Mouse (Mus musculus): Measurements from ENCODE around the gene Npepps. TPM values are rescaled to one million over a fixed set of nuclear protein-coding genes. Genes with fewer than 3 reads are reported as not detected.
A peak's percentile ranks its signal among the peaks of the same experiment; 100 is the strongest.

The Npepps gene
- polyA plus RNA-seq, 1 experiment: 23.1 TPM

DNA sequence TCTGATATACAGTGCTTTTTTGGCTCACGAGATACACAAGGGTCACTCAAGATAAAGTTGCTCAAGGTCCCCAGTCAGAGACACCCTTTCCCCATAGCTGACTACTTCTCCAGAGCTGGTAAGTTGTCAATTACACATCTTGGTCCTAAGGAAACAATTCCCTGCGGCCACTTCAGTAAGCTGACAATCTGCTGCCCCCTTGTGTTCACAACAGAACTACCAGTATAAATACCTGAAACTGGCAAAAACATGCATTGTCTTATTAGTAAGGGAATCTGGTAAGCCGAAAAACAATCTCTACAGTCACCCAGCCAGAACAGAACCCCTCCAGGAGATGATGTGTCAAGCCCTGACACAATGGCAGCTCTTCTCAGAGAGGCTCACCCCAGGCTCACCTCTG lies 103.6 kb downstream of the Npepps start:
- Histone ChIP-seq H3K4me3 (ENCODE audit: insufficient read depth, low read depth, low read length) (no peak overlapping the region), H3K4me1 (ENCODE audit: control insufficient read depth, insufficient read depth, low read length) (no peaks in the 10 kb centered on the region; the same call in 1 of the 2 replicates), H3K36me3 (ENCODE audit: control insufficient read depth, insufficient read depth, low read length) (peaks cover 8% of the 10 kb centered on the region), H3K27ac (ENCODE audit: insufficient read depth, low read depth, low read length) (no peak overlapping the region), H3K27me3 (replicated peaks; ENCODE audit: control insufficient read depth, insufficient read depth, low read length) (no peaks in the 10 kb centered on the region)
- WGBS: 34% methylated on average over 3 of the region's 3 CpGs
- DNase-seq: peak; percentile 63
- no peak for TF ChIP-seq POLR2A (IDR thresholded peaks at IDR 0.05; ENCODE audit: low read depth, low read length)
- peak; percentile 31; the same call in 1 of the 2 replicates for TF ChIP-seq CTCF (conservative IDR thresholded peaks at IDR 0.05; ENCODE audit: insufficient read depth, insufficient read length, low read depth, low read length)

DNA sequence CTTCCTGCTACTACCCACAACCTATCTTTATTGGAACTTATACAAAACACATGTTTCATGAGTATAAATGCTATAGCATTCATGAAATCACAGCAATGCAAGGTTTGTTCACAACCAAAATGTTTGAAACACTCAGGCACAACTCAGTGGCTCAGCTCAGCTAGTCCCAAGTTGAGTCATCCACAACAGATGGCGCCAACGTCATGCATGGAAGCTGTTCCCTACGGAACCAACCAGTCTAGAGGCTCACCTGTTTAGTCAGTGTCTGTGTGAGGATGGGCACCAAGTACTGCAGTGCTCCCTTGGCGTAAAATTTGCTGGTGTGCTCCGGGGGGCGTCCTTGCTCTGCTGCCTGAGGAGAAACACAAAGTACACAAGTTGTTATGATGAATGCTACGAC lies 104.9 kb downstream of the Npepps start:
- DNase-seq: no peak
- H3K27ac ChIP-seq (ENCODE audit: insufficient read depth, low read depth, low read length): no peak overlapping the region
- peaks cover 9% of the 10 kb centered on the region for H3K36me3 ChIP-seq (ENCODE audit: control insufficient read depth, insufficient read depth, low read length)
- no peak for TF ChIP-seq POLR2A (IDR thresholded peaks at IDR 0.05; ENCODE audit: low read depth, low read length)
- peak; percentile 16; the same call in 1 of the 2 replicates for TF ChIP-seq CTCF (conservative IDR thresholded peaks at IDR 0.05; ENCODE audit: insufficient read depth, insufficient read length, low read depth, low read length)
- no peak overlapping the region for H3K4me3 ChIP-seq (ENCODE audit: insufficient read depth, low read depth, low read length)
- H3K4me1 ChIP-seq (ENCODE audit: control insufficient read depth, insufficient read depth, low read length): no peaks in the 10 kb centered on the region
- H3K27me3 ChIP-seq (replicated peaks; ENCODE audit: control insufficient read depth, insufficient read depth, low read length): no peaks in the 10 kb centered on the region
- WGBS: 89% methylated on average over 7 of the region's 7 CpGs

- no peak overlapping the region for H3K4me3 ChIP-seq (ENCODE audit: insufficient read depth, low read depth, low read length)
- H3K36me3 ChIP-seq (ENCODE audit: control insufficient read depth, insufficient read depth, low read length): peaks cover 14% of the 10 kb centered on the region
- TF ChIP-seq CTCF (conservative IDR thresholded peaks at IDR 0.05; ENCODE audit: insufficient read depth, insufficient read length, low read depth, low read length): no peak
- no peak for TF ChIP-seq POLR2A (IDR thresholded peaks at IDR 0.05; ENCODE audit: low read depth, low read length)
- DNase-seq: no peak
- H3K4me1 ChIP-seq (ENCODE audit: control insufficient read depth, insufficient read depth, low read length): no peaks in the 10 kb centered on the region
- H3K27me3 ChIP-seq (replicated peaks; ENCODE audit: control insufficient read depth, insufficient read depth, low read length): no peaks in the 10 kb centered on the region
- no peak overlapping the region for H3K27ac ChIP-seq (ENCODE audit: insufficient read depth, low read depth, low read length)
- WGBS: 80% methylated on average over 6 of the region's 6 CpGs
Observed at GRCm38 (mm10) chr11:97160341-97160740, 120.1 kb downstream of the Npepps start.

GRCm38 (mm10) chr11:97156999-97157398 lies 123.4 kb downstream of the Npepps start:
- no peak for DNase-seq
- peaks cover 2% of the 10 kb centered on the region; the same call in 1 of the 2 replicates for H3K36me3 ChIP-seq (ENCODE audit: control insufficient read depth, insufficient read depth, low read length)
- 80% methylated on average over 7 of the region's 7 CpGs for WGBS

More at GRCm38 (mm10) chr11:97156999-97157398, 123.4 kb downstream of the Npepps start:
- H3K27me3 ChIP-seq (replicated peaks; ENCODE audit: control insufficient read depth, insufficient read depth, low read length): no peaks in the 10 kb centered on the region
- no peak overlapping the region for H3K27ac ChIP-seq (ENCODE audit: insufficient read depth, low read depth, low read length)
- no peak overlapping the region for H3K4me3 ChIP-seq (ENCODE audit: insufficient read depth, low read depth, low read length)
- no peaks in the 10 kb centered on the region for H3K4me1 ChIP-seq (ENCODE audit: control insufficient read depth, insufficient read depth, low read length)
- TF ChIP-seq POLR2A (IDR thresholded peaks at IDR 0.05; ENCODE audit: low read depth, low read length): no peak

Other genes with a start within 250 kb of the Npepps start
- gene Lrrc46, start 239.2 kb downstream of the Npepps start, polyA plus RNA-seq (2012; rRNA removed): 1.9 and 2.5 TPM in 2 replicates
- gene Mrpl10, start 239.1 kb downstream of the Npepps start, polyA plus RNA-seq (2012; rRNA removed): 137 and 138 TPM in 2 replicates
- 9.0 and 9.1 TPM in 2 replicates for gene Osbpl7, start 230.0 kb downstream of the Npepps start, polyA plus RNA-seq (2012; rRNA removed)
- gene Tbx21, start 165.3 kb downstream of the Npepps start, polyA plus RNA-seq (2012; rRNA removed): 0.20 and 0.56 TPM in 2 replicates
- gene Tbkbp1, start 129.1 kb downstream of the Npepps start, polyA plus RNA-seq (2012; rRNA removed): 10.4 and 12.1 TPM in 2 replicates
- gene Kpnb1, start 92.8 kb downstream of the Npepps start, polyA plus RNA-seq (2012; rRNA removed): 22.3 and 25.6 TPM in 2 replicates
- gene Mrpl45, start 35.1 kb upstream of the Npepps start, polyA plus RNA-seq (2012; rRNA removed): 20.4 and 25.5 TPM in 2 replicates
- gene Gpr179, start 71.4 kb upstream of the Npepps start, polyA plus RNA-seq (2012; rRNA removed): 0.08 TPM in 2 replicates
- gene Socs7, start 81.9 kb upstream of the Npepps start, polyA plus RNA-seq (2012; rRNA removed): 12.9 and 13.5 TPM in 2 replicates
- 14.9 and 17.1 TPM in 2 replicates for gene Arhgap23, start 134.9 kb upstream of the Npepps start, polyA plus RNA-seq (2012; rRNA removed)
- not detected in 2 replicates for gene 4933428G20Rik, start 219.7 kb upstream of the Npepps start, polyA plus RNA-seq (2012; rRNA removed)